Mouse (Mus musculus): ENCODE results near the gene Tmem255b. TPM values are rescaled to one million over a fixed set of nuclear protein-coding genes. Genes with fewer than 3 reads are reported as not detected.

Gene Tmem255b
- polyA plus RNA-seq, 1 experiment = 4.8 TPM

- DNase-seq (ENCODE audit: low spot score) = peak; percentile 56
Observed at GRCm38 (mm10) chr8:13492198-13492995, 57.4 kb downstream of the Tmem255b start.

- no peak for DNase-seq (ENCODE audit: low spot score)
Observed at GRCm38 (mm10) chr8:13493011-13493410, 58.0 kb downstream of the Tmem255b start.

- DNase-seq (ENCODE audit: low spot score) = peak; percentile 62
Observed at GRCm38 (mm10) chr8:13493858-13494631, 59.1 kb downstream of the Tmem255b start, which contains the start of gene Gas6. Gene Gas6 (minus strand): TSS chr8:13494490.

GRCm38 (mm10) chr8:13501221-13501620 lies 66.2 kb downstream of the Tmem255b start:
- no peak for DNase-seq (ENCODE audit: low spot score)

GRCm38 (mm10) chr8:13503936-13504606 lies 69.1 kb downstream of the Tmem255b start:
- DNase-seq (ENCODE audit: low spot score) = no peak

GRCm38 (mm10) chr8:13504894-13505674 lies 70.1 kb downstream of the Tmem255b start:
- DNase-seq (ENCODE audit: low spot score) = no peak

GRCm38 (mm10) chr8:13506849-13507248 lies 71.9 kb downstream of the Tmem255b start:
- peak; percentile 84 for DNase-seq (ENCODE audit: low spot score)

GRCm38 (mm10) chr8:13507284-13507937 lies 72.4 kb downstream of the Tmem255b start:
- no peak for DNase-seq (ENCODE audit: low spot score)

GRCm38 (mm10) chr8:13512016-13512415 lies 77.0 kb downstream of the Tmem255b start:
- no peak for DNase-seq (ENCODE audit: low spot score)

- DNase-seq (ENCODE audit: low spot score) = no peak
Observed at GRCm38 (mm10) chr8:13512677-13513076, 77.7 kb downstream of the Tmem255b start.

- no peak for DNase-seq (ENCODE audit: low spot score)
Observed at GRCm38 (mm10) chr8:13513556-13514370, 78.8 kb downstream of the Tmem255b start.

- DNase-seq (ENCODE audit: low spot score) = no peak
Observed at GRCm38 (mm10) chr8:13516011-13516442, 81.0 kb downstream of the Tmem255b start.

GRCm38 (mm10) chr8:13516728-13517127 lies 81.7 kb downstream of the Tmem255b start:
- DNase-seq (ENCODE audit: low spot score) = no peak

GRCm38 (mm10) chr8:13517284-13517781 lies 82.3 kb downstream of the Tmem255b start:
- no peak for DNase-seq (ENCODE audit: low spot score)

Other genes with a start within 250 kb of the Tmem255b start
- gene Grtp1, start 234.6 kb upstream of the Tmem255b start, polyA plus RNA-seq (2012; rRNA removed) = 14.2 and 14.9 TPM in 2 replicates
- gene Adprhl1, start 181.0 kb upstream of the Tmem255b start, polyA plus RNA-seq (2012; rRNA removed) = 0.36 and 0.81 TPM in 2 replicates
- 27.7 and 28.2 TPM in 2 replicates for gene Dcun1d2, start 147.1 kb upstream of the Tmem255b start, polyA plus RNA-seq (2012; rRNA removed)
- 22.1 and 23.8 TPM in 2 replicates for gene Tmco3, start 147.0 kb upstream of the Tmem255b start, polyA plus RNA-seq (2012; rRNA removed)
- gene Tfdp1, start 96.4 kb upstream of the Tmem255b start, polyA plus RNA-seq (2012; rRNA removed) = 69.6 and 83.9 TPM in 2 replicates
- gene Atp4b, start 38.4 kb upstream of the Tmem255b start, polyA plus RNA-seq (2012; rRNA removed) = not detected in 2 replicates
- gene Grk1, start 30.1 kb upstream of the Tmem255b start, polyA plus RNA-seq (2012; rRNA removed) = 0.01 TPM in 2 replicates
- gene Gas6, start 59.3 kb downstream of the Tmem255b start, polyA plus RNA-seq (2012; rRNA removed) = 265 and 305 TPM in 2 replicates
- gene 1700029H14Rik, start 127.3 kb downstream of the Tmem255b start, polyA plus RNA-seq (2012; rRNA removed) = 0.04 and 0.07 TPM in 2 replicates
- 49.5 and 51.4 TPM in 2 replicates for gene Rasa3, start 242.4 kb downstream of the Tmem255b start, polyA plus RNA-seq (2012; rRNA removed)

All from urinary bladder, adult 2 months (tissue).